Mouse (Mus musculus): Measurements from ENCODE around the gene Cask.

- TF ChIP-seq CTCF (IDR thresholded peaks at IDR 0.05; ENCODE audit: extremely low read depth, insufficient read depth, insufficient read length, insufficient replicate concordance) (no peak), POLR2A (IDR thresholded peaks at IDR 0.05; ENCODE audit: low read depth, low read length) (no peak)
Measured at GRCm38 (mm10) chrX:13661063-13661462, 190.1 kb downstream of the Cask start, which contains the start of gene Gpr82.

Measured in spleen, adult 2 months (tissue).